Mouse (Mus musculus) embryonic stem cell, embryonic (primary cell): ENCODE data around the gene Slc39a12.

Source experiments
- CTCF ChIA-PET, 4 experiments: fragments of 300-600 bp in 2 of 4; fragments of 350-600 bp in 2 of 4; sonication (Branson Sonifier 250); formaldehyde crosslinking; loops; one replicate each; lab custom pipeline; 2022; ENCODE audit warnings: inconsistent platforms in 2 of 4; lab: Charles Lee
- POLR2A ChIA-PET, 4 experiments: fragments of 300-600 bp in 2 of 4; fragments of 350-600 bp in 2 of 4; sonication (Branson Sonifier 250); formaldehyde crosslinking; loops; one replicate each; lab custom pipeline; 2022; ENCODE audit warnings: antibody characterized with exemption in 4 of 4, inconsistent platforms in 1 of 4; lab: Charles Lee

Gene Slc39a12

DNA sequence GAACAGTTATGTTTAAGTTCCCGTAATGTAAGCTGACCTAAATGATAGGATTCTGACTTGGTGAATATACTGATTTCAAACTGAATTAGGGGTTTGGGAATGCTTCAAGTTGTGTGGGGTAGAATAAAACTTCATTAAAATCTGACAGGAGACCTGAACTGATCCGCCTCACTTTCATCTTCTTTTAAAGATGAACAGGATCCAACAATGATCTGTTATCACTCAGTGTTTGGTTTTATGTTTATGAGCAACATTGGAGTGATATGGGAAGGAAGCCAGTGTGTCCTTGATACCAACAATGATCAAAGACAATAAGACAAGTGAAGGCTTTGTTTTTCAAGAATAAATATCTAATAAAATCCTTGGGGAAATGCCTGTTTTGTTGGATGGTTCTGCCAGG, 155.7 kb downstream of the Slc39a12 start:
- ChIA-PET CTCF (no interaction called here), POLR2A (no interaction called here)
